Mouse (Mus musculus) liver, embryonic 16.5 days (tissue): ENCODE data around the gene Dyx1c1. TPM values are rescaled to one million over a fixed set of nuclear protein-coding genes. Genes with fewer than 3 reads are reported as not detected.

ENCODE experiments used
- ATAC-seq: fragments of 200-750 bp; cut with Nextera tagmentation; 2 replicates; pipeline ENCODE4 v1.8.0; 2017; ENCODE audit warnings: low read depth, mild to moderate bottlenecking, moderate number of reproducible peaks, moderate library complexity
- H3K27ac ChIP-seq: fragments of 300-500 bp; sonication (generic); 2 replicates; pipeline ENCODE4 v1.5.1; 2014; ENCODE audit warnings: mild to moderate bottlenecking, low read length
- H3K27me3 ChIP-seq: fragments of 300-500 bp; sonication (generic); 2 replicates; pipeline ENCODE4 v1.6.1; 2014; ENCODE audit warnings: low read depth, low read length, mixed read lengths; ENCODE audit not compliant: control insufficient read depth, insufficient read depth
- H3K36me3 ChIP-seq: fragments of 300-500 bp; sonication (generic); 2 replicates; pipeline ENCODE4 v1.6.1; 2014; ENCODE audit warnings: mild to moderate bottlenecking; ENCODE audit not compliant: control insufficient read depth, insufficient read depth
- H3K4me1 ChIP-seq: fragments of 300-500 bp; sonication (generic); 2 replicates; pipeline ENCODE4 v1.6.1; 2014; ENCODE audit warnings: low read depth, low read length, mixed read lengths; ENCODE audit not compliant: control insufficient read depth
- H3K4me2 ChIP-seq: fragments of 300-500 bp; sonication (generic); 2 replicates; pipeline ENCODE4 v1.6.1; 2014; ENCODE audit warnings: low read depth, low read length, mixed read lengths
- H3K4me3 ChIP-seq: fragments of 300-500 bp; sonication (generic); 2 replicates; pipeline ENCODE4 v1.5.1; 2014; ENCODE audit warnings: low read depth, mild to moderate bottlenecking, low read length
- H3K9ac ChIP-seq: fragments of 300-500 bp; sonication (generic); 2 replicates; pipeline ENCODE4 v1.6.1; 2014; ENCODE audit warnings: low read depth, low read length
- H3K9me3 ChIP-seq: fragments of 300-500 bp; sonication (generic); replicated peaks from 2 replicates; pipeline ENCODE4 v1.6.1; 2016; ENCODE audit warnings: low read length; ENCODE audit not compliant: control insufficient read depth
- WGBS: fragments of 180-500 bp; shearing (Covaris S2); extraction: QIAGEN DNeasy Blood & Tissue Kit; methylation state at CpG from one replicate; pipeline ENCODE4 v1.1.7; 2014; ENCODE audit not compliant: insufficient replicate concordance; 5-methylcytosine and 5-hydroxymethylcytosine counted together
- microRNA-seq: library from miRNA; unstranded; fragments of <30 nt; microRNA quantifications from one replicate; pipeline ENCODE4, GENCODE M21; 2016
- polyA plus RNA-seq: library from polyadenylated mRNA; unstranded; fragments of >200 nt; fragmentation: Nextera tagmentation; extraction: Ambion mirVana; gene quantifications from 2 replicates; pipeline ENCODE4 v1.2.1, GENCODE M21; 2015

Gene Dyx1c1
- polyA plus RNA-seq, 1 experiment from 2014 or later, result 0.05 TPM

DNA sequence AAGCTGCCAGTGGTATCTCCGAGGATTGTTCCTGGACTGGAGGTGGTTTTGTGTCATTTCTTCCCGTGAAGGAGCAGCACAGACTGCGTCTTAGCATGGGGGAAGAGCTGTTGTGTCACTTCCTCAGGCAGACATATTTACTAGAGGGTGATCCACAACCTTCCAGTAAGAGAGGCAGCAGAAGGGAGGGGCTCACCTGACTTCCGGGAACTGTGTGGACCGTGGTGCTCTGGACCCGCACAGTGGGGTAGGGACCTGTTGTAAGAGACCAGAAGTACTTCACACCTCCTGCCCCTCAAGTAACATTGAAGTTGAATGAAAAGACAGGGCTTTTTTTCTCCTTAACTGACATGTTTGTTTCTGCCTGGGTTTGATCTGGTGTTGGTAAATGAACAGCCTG, 46.5 kb downstream of the Dyx1c1 start:
- ATAC-seq, result no peak
- Histone ChIP-seq H3K27me3 (no peaks in the 10 kb centered on the region), H3K9ac (no peak overlapping the region), H3K4me2 (no peak overlapping the region), H3K9me3 (no peaks in the 10 kb centered on the region), H3K4me1 (no peaks in the 10 kb centered on the region; the same call in 1 of the 2 replicates), H3K27ac (no peak overlapping the region), H3K36me3 (no peaks in the 10 kb centered on the region; the same call in 1 of the 2 replicates), H3K4me3 (no peak overlapping the region)
- 76% methylated on average over 6 of the region's 6 CpGs for WGBS

DNA sequence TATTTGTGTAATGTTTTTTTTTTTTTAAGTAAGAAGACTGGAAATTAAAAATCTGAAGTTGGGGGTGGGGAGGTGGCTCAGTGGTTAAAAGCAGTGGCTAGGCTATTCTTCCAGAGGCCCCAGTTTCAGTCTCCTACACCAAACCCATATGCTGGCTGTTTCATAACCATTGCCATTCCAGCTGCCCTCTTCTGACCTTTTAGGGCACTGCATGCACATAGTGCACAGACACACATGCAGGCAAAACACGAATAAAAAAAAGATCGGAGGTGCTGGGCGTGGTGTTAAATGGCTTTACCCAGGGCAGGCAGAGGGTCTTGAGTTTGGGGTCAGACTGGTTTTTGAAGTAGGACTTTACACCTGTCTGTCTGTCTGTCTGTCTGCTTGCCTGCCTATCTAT, 47.6 kb downstream of the Dyx1c1 start:
- Histone ChIP-seq H3K27me3 (no peaks in the 10 kb centered on the region), H3K4me1 (no peaks in the 10 kb centered on the region; the same call in 1 of the 2 replicates), H3K27ac (no peak overlapping the region), H3K4me2 (no peak overlapping the region), H3K4me3 (no peak overlapping the region), H3K9ac (no peak overlapping the region), H3K36me3 (no peaks in the 10 kb centered on the region; the same call in 1 of the 2 replicates), H3K9me3 (no peaks in the 10 kb centered on the region)
- no peak for ATAC-seq
- 81% methylated on average over 3 of the region's 3 CpGs for WGBS

DNA sequence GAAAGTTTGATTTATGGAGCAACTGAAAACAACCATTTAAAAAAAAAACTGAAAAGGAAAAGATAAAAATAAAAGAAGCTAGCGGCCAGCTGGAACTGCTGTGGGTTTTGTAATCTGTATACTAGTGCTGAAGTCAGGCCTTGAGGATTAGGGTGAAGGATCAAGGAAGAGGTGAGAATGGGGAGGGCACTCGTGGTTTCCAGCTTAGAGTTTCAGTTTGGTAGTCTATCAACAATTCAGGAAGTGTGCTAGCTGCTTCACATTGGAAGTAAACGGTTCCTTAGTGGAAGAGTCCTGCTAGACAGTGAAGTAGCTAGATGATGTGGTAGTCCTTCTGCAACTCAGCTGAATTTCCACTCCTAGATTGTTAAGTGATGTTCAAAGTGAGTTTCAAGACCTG, 49.8 kb downstream of the Dyx1c1 start:
- no peaks in the 10 kb centered on the region for H3K27me3 ChIP-seq
- H3K4me3 ChIP-seq, result no peak overlapping the region
- no peaks in the 10 kb centered on the region for H3K9me3 ChIP-seq
- H3K4me2 ChIP-seq, result no peak overlapping the region
- WGBS, result 33% methylated on average over 3 of the region's 3 CpGs
- H3K27ac ChIP-seq, result no peak overlapping the region
- no peaks in the 10 kb centered on the region for H3K4me1 ChIP-seq
- H3K9ac ChIP-seq, result no peak overlapping the region
- no peak for ATAC-seq
- H3K36me3 ChIP-seq, result peaks cover 3% of the 10 kb centered on the region

DNA sequence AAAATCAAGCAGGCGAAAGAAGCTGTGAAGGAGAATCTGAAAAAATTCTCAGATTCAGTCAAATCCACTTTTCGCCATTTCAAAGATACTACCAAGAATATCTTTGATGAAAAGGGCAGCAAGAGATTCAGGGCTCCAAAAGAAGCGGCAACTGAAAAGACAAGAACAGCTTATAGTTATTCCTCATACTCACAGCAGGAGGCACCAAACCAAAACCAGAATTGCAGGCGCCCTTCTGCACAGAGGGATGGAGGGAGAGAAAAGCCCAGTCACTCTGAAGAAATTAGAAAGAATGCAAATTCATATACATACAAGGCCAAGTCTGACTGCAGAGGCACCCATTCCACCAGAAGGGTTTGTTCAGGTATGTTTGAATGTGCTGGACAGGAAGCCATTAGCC, 54.0 kb downstream of the Dyx1c1 start:
- no peak overlapping the region for H3K9ac ChIP-seq
- no peak for ATAC-seq
- H3K36me3 ChIP-seq, result peaks cover 10% of the 10 kb centered on the region
- no peaks in the 10 kb centered on the region for H3K4me1 ChIP-seq
- H3K27ac ChIP-seq, result no peak overlapping the region
- no peaks in the 10 kb centered on the region for H3K9me3 ChIP-seq
- 79% methylated on average over 4 of the region's 4 CpGs for WGBS
- no peaks in the 10 kb centered on the region for H3K27me3 ChIP-seq
- no peak overlapping the region for H3K4me3 ChIP-seq
- H3K4me2 ChIP-seq, result no peak overlapping the region

DNA sequence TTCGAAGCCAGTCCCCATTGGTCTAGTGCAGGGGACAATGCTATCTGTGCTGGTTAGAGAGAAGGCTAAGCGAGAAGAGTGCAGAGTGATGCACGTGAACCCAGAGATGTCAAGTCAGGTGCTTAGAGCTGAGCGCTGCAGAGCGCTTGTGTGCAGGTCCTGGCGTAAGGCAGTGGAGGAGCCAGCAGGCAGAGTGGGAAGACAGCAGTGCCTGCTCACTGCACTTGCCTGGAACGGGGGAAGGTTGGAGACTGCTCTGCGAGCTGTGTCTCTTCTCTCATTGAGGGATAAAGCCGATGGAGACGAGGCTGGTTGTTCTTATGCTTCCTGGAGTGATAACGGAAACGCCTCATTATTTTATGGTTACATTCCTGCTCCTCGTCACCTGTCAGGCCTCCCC, 56.1 kb downstream of the Dyx1c1 start:
- Histone ChIP-seq H3K4me1 (no peaks in the 10 kb centered on the region), H3K9me3 (no peaks in the 10 kb centered on the region), H3K4me3 (no peak overlapping the region), H3K27me3 (no peaks in the 10 kb centered on the region), H3K27ac (no peak overlapping the region), H3K4me2 (no peak overlapping the region), H3K9ac (no peak overlapping the region), H3K36me3 (peaks cover 10% of the 10 kb centered on the region)
- no peak for ATAC-seq
- 80% methylated on average over 13 of the region's 13 CpGs for WGBS

DNA sequence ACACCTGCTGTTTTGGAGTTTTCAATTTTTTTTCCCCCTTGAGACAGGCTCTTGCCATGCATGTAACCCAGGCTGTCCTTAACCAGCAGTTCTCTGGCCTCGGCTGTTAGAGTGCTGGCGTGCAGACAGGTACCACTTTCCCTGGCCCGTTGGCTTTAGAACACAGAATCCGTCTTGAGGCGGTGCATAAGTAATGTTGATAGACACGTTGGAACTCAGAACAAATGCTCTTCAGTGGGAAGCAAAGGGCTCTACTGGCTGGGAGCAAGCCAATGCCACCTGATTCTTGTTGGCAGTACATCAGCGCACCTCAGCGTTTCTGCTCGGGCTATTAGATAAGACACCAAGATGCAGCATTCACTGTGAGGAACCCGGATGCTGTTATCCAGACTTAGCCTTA, 61.3 kb downstream of the Dyx1c1 start:
- 78% methylated on average over 10 of the region's 10 CpGs for WGBS
- H3K27ac ChIP-seq, result no peak overlapping the region
- H3K4me1 ChIP-seq, result no peaks in the 10 kb centered on the region
- H3K4me2 ChIP-seq, result no peak overlapping the region
- no peak overlapping the region for H3K9ac ChIP-seq
- peaks cover 10% of the 10 kb centered on the region for H3K36me3 ChIP-seq
- ATAC-seq, result no peak
- H3K9me3 ChIP-seq, result no peaks in the 10 kb centered on the region
- H3K27me3 ChIP-seq, result no peaks in the 10 kb centered on the region
- H3K4me3 ChIP-seq, result no peak overlapping the region

DNA sequence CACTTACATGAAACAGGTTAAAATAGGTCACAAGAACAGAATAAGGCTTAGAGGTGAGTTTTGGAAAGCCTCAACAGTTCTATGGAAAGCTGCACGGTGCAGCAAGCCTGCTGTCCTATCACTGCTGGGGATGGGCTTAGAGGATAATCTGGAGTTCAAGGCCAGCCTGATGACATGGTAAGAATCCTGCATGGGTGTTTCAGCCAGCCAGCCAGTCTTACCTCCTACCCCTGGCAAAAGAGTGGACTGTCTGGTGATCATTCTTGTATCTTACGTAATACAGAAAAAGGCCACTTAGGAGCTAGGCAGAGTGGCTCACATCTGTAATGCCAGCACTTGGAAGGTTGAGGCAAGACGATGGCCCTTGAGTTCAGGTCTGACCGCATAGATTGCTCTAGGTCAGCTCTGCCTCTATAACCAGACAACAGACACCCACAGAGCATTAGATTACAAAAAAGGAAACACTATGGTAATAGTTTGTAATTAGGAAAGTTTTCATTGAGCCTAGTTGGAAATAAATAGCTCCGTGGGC, 62.0 kb downstream of the Dyx1c1 start:
- Histone ChIP-seq H3K36me3 (peaks cover 10% of the 10 kb centered on the region), H3K4me1 (no peaks in the 10 kb centered on the region), H3K9me3 (no peaks in the 10 kb centered on the region), H3K9ac (no peak overlapping the region), H3K27me3 (no peaks in the 10 kb centered on the region), H3K27ac (no peak overlapping the region), H3K4me3 (no peak overlapping the region), H3K4me2 (no peak overlapping the region)
- ATAC-seq, result no peak
- 71% methylated on average over 5 of the region's 5 CpGs for WGBS

Small RNA genes lying within 50 kb of the gene (microRNA-seq; reads per million reads assigned to microRNA genes)
- gene Gm27353, result not detected

Other genes starting within 250 kb of the Dyx1c1 start
- 0.11 and 0.26 TPM in 2 replicates for gene Prtg, start 151.9 kb upstream of the Dyx1c1 start, polyA plus RNA-seq
- 0.08 TPM in 2 replicates for gene Pygo1, start 33.1 kb upstream of the Dyx1c1 start, polyA plus RNA-seq
- not detected in 2 replicates for gene Gm44503, start 67 bp downstream of the Dyx1c1 start, polyA plus RNA-seq
- gene Ccpg1os, start 26.6 kb downstream of the Dyx1c1 start, polyA plus RNA-seq, result 2.2 and 2.5 TPM in 2 replicates
- 11.3 and 13.3 TPM in 2 replicates for gene Ccpg1, start 26.6 kb downstream of the Dyx1c1 start, polyA plus RNA-seq
- 4.7 and 5.0 TPM in 2 replicates for gene Pigb, start 81.6 kb downstream of the Dyx1c1 start, polyA plus RNA-seq
- 6.7 and 6.8 TPM in 2 replicates for gene Rab27a, start 86.1 kb downstream of the Dyx1c1 start, polyA plus RNA-seq
- 0.05 and 0.08 TPM in 2 replicates for gene Khdc3, start 143.1 kb downstream of the Dyx1c1 start, polyA plus RNA-seq
- not detected in 2 replicates for gene Gm20509, start 143.7 kb downstream of the Dyx1c1 start, polyA plus RNA-seq
- 33.3 and 34.9 TPM in 2 replicates for gene Rsl24d1, start 154.6 kb downstream of the Dyx1c1 start, polyA plus RNA-seq